In genomic region chr4:107808655-107809054, GRCm38 (mm10) we compare ENCODE assay signal across 14 mouse cellular contexts.
"Had no signal": no experiment of that assay in that cellular context is flagged by ENCODE, and none has a peak within 500 bp of the region (broad histone marks: within the 10 kb centered on the region; RNA-seq: fewer than 3 reads in every experiment).

No protein-coding gene starts in this region.

- H3K9me3 ChIP-seq: limb, embryonic 12.5 days; stomach, embryonic 15.5 days had no signal

- H3K36me3 ChIP-seq: limb, embryonic 12.5 days; stomach, embryonic 15.5 days had no signal

- DNase-seq: kidney, postnatal 10 days; kidney, postnatal 4 days; liver; lung, adult 2 months; lung, postnatal 36 days; right cerebral cortex, postnatal 14 days; thymus, postnatal 36 days had no signal

- H3K27ac ChIP-seq: layer of hippocampus, adult 2 months; limb, embryonic 12.5 days; liver, embryonic 14.5 days; stomach, embryonic 15.5 days had no signal

- ATAC-seq: lung, postnatal 0 days; midbrain, embryonic 16.5 days had no signal

- H3K9ac ChIP-seq: limb, embryonic 12.5 days; liver, embryonic 14.5 days; stomach, embryonic 15.5 days had no signal

- H3K4me2 ChIP-seq: limb, embryonic 12.5 days; midbrain, embryonic 11.5 days; stomach, embryonic 15.5 days had no signal

- H3K27me3 ChIP-seq: limb, embryonic 12.5 days had no signal

- H3K4me3 ChIP-seq: layer of hippocampus, adult 2 months; limb, embryonic 12.5 days; stomach, embryonic 15.5 days had no signal
